Mouse (Mus musculus): ENCODE measurements around the gene Dap. TPM values are rescaled to one million over a fixed set of nuclear protein-coding genes. Genes with fewer than 3 reads are reported as not detected.

The Dap gene
- total and polyA plus RNA-seq, 2 experiments = 53.6 to 156 TPM

GRCm38 (mm10) chr15:31248882-31249281, 24.8 kb downstream of the Dap start:
- TF ChIP-seq CTCF (IDR thresholded peaks at IDR 0.05; ENCODE audit: low read depth, low read length) (no peak), POLR2A (IDR thresholded peaks at IDR 0.05; ENCODE audit: extremely low read depth, insufficient read depth, low read length) (no peak)
- Histone ChIP-seq H3K9ac (ENCODE audit: low read depth, low read length) (no peak overlapping the region), H3K4me1 (ENCODE audit: control insufficient read depth, insufficient read depth, low read length) (peaks cover 37% of the 10 kb centered on the region), H3K36me3 (ENCODE audit: control insufficient read depth, insufficient read depth, low read length) (no peaks in the 10 kb centered on the region), H3K27ac (replicated peaks; ENCODE audit: insufficient read depth, low read depth, low read length) (peak overlapping the region; percentile 33), H3K27me3 (ENCODE audit: control insufficient read depth, insufficient read depth, low read length) (no peaks in the 10 kb centered on the region), H3K79me2 (ENCODE audit: control insufficient read depth, insufficient read depth, low read length) (peaks cover 35% of the 10 kb centered on the region; the same call in 1 of the 2 replicates), H3K4me3 (ENCODE audit: insufficient read depth, low read depth, low read length) (no peak overlapping the region)
- 77% methylated on average over 7 of the region's 7 CpGs for WGBS
- no peak for DNase-seq (ENCODE audit: extremely low read depth, low read depth, low spot score)

- H3K4me3 ChIP-seq (ENCODE audit: insufficient read depth, low read depth, low read length) = no peak overlapping the region
- H3K9ac ChIP-seq (ENCODE audit: low read depth, low read length) = no peak overlapping the region
- no peaks in the 10 kb centered on the region for H3K36me3 ChIP-seq (ENCODE audit: control insufficient read depth, insufficient read depth, low read length)
- no peak for TF ChIP-seq CTCF (IDR thresholded peaks at IDR 0.05; ENCODE audit: low read depth, low read length)
- no peak for TF ChIP-seq POLR2A (IDR thresholded peaks at IDR 0.05; ENCODE audit: extremely low read depth, insufficient read depth, low read length)
- no peak overlapping the region for H3K27ac ChIP-seq (replicated peaks; ENCODE audit: insufficient read depth, low read depth, low read length)
- no peak for DNase-seq (ENCODE audit: extremely low read depth, low read depth, low spot score)
- no peaks in the 10 kb centered on the region for H3K27me3 ChIP-seq (ENCODE audit: control insufficient read depth, insufficient read depth, low read length)
- WGBS = 36% methylated on average over 2 of the region's 2 CpGs
- peaks cover 45% of the 10 kb centered on the region for H3K4me1 ChIP-seq (ENCODE audit: control insufficient read depth, insufficient read depth, low read length)
- H3K79me2 ChIP-seq (ENCODE audit: control insufficient read depth, insufficient read depth, low read length) = peaks cover 25% of the 10 kb centered on the region; the same call in 1 of the 2 replicates
Observed at GRCm38 (mm10) chr15:31250027-31250426, 25.9 kb downstream of the Dap start.

GRCm38 (mm10) chr15:31250676-31251075, 26.6 kb downstream of the Dap start:
- WGBS = 94% methylated on average over 3 of the region's 3 CpGs
- H3K36me3 ChIP-seq (ENCODE audit: control insufficient read depth, insufficient read depth, low read length) = no peaks in the 10 kb centered on the region
- no peaks in the 10 kb centered on the region for H3K27me3 ChIP-seq (ENCODE audit: control insufficient read depth, insufficient read depth, low read length)
- peaks cover 22% of the 10 kb centered on the region for H3K79me2 ChIP-seq (ENCODE audit: control insufficient read depth, insufficient read depth, low read length)
- H3K9ac ChIP-seq (ENCODE audit: low read depth, low read length) = no peak overlapping the region
- TF ChIP-seq CTCF (IDR thresholded peaks at IDR 0.05; ENCODE audit: low read depth, low read length) (no peak), POLR2A (IDR thresholded peaks at IDR 0.05; ENCODE audit: extremely low read depth, insufficient read depth, low read length) (no peak)
- no peak for DNase-seq (ENCODE audit: extremely low read depth, low read depth, low spot score)
- H3K27ac ChIP-seq (replicated peaks; ENCODE audit: insufficient read depth, low read depth, low read length) = peak overlapping the region; percentile 80
- H3K4me1 ChIP-seq (ENCODE audit: control insufficient read depth, insufficient read depth, low read length) = peaks cover 48% of the 10 kb centered on the region
- no peak overlapping the region for H3K4me3 ChIP-seq (ENCODE audit: insufficient read depth, low read depth, low read length)

- TF ChIP-seq CTCF (IDR thresholded peaks at IDR 0.05; ENCODE audit: low read depth, low read length) (no peak), POLR2A (IDR thresholded peaks at IDR 0.05; ENCODE audit: extremely low read depth, insufficient read depth, low read length) (no peak)
- H3K27ac ChIP-seq (replicated peaks; ENCODE audit: insufficient read depth, low read depth, low read length) = peak overlapping the region; percentile 80
- no peak overlapping the region for H3K9ac ChIP-seq (ENCODE audit: low read depth, low read length)
- H3K27me3 ChIP-seq (ENCODE audit: control insufficient read depth, insufficient read depth, low read length) = no peaks in the 10 kb centered on the region
- H3K79me2 ChIP-seq (ENCODE audit: control insufficient read depth, insufficient read depth, low read length) = peaks cover 22% of the 10 kb centered on the region
- 45% methylated on average over 6 of the region's 6 CpGs for WGBS
- DNase-seq (ENCODE audit: extremely low read depth, low read depth, low spot score) = peak; percentile 80
- no peaks in the 10 kb centered on the region for H3K36me3 ChIP-seq (ENCODE audit: control insufficient read depth, insufficient read depth, low read length)
- H3K4me3 ChIP-seq (ENCODE audit: insufficient read depth, low read depth, low read length) = no peak overlapping the region
- peaks cover 53% of the 10 kb centered on the region for H3K4me1 ChIP-seq (ENCODE audit: control insufficient read depth, insufficient read depth, low read length)
Observed at GRCm38 (mm10) chr15:31251189-31251588, 27.1 kb downstream of the Dap start.

DNA sequence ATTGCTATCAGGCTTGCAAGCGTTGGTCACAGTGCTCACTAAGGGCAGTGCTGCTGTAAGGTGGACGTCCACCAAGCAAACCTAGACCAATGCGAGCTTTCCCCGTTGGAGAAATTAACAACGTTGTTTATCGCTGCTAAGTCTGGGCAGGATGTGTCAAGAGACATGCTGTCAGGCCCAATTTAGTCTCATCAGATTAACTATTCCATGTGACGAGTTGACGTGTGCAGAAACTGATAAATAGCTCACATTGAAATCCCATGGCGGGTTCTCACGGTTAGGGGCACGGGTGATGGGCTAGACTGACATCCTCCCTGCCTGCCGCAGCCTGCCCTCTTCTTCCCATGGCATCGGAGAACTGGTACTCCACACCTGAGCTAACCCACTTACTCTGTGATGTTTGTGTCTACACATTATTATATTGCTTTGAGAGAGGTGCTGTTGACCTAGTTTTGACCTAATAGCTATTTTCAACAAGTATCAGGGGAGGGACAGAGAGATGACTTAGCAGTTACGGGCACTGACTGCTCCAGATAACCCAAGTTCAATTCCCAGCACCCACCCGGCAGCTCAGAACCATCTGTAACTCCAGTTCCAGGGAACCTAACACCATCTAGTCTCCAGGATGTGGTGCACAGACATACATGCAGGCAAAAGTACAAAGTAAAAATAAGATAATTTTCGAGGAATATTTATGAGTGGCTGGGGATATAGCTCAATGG, 28.6 kb downstream of the Dap start:
- Histone ChIP-seq H3K9ac (ENCODE audit: low read depth, low read length) (no peak overlapping the region; the same call in 1 of the 2 replicates), H3K36me3 (ENCODE audit: control insufficient read depth, insufficient read depth, low read length) (no peaks in the 10 kb centered on the region), H3K79me2 (ENCODE audit: control insufficient read depth, insufficient read depth, low read length) (peaks cover 27% of the 10 kb centered on the region), H3K27me3 (ENCODE audit: control insufficient read depth, insufficient read depth, low read length) (no peaks in the 10 kb centered on the region), H3K27ac (replicated peaks; ENCODE audit: insufficient read depth, low read depth, low read length) (peak overlapping the region; percentile 94), H3K4me3 (ENCODE audit: insufficient read depth, low read depth, low read length) (no peak overlapping the region), H3K4me1 (ENCODE audit: control insufficient read depth, insufficient read depth, low read length) (peaks cover 60% of the 10 kb centered on the region)
- WGBS = 77% methylated on average over 16 of the region's 16 CpGs
- TF ChIP-seq POLR2A (IDR thresholded peaks at IDR 0.05; ENCODE audit: extremely low read depth, insufficient read depth, low read length) (no peak), CTCF (IDR thresholded peaks at IDR 0.05; ENCODE audit: low read depth, low read length) (no peak)
- no peak for DNase-seq (ENCODE audit: extremely low read depth, low read depth, low spot score)

- peak overlapping the region; percentile 94 for H3K27ac ChIP-seq (replicated peaks; ENCODE audit: insufficient read depth, low read depth, low read length)
- H3K36me3 ChIP-seq (ENCODE audit: control insufficient read depth, insufficient read depth, low read length) = no peaks in the 10 kb centered on the region
- H3K4me1 ChIP-seq (ENCODE audit: control insufficient read depth, insufficient read depth, low read length) = peaks cover 60% of the 10 kb centered on the region
- peaks cover 27% of the 10 kb centered on the region for H3K79me2 ChIP-seq (ENCODE audit: control insufficient read depth, insufficient read depth, low read length)
- peak overlapping the region; percentile 64 for H3K9ac ChIP-seq (ENCODE audit: low read depth, low read length)
- 60% methylated on average over 8 of the region's 8 CpGs for WGBS
- no peak for DNase-seq (ENCODE audit: extremely low read depth, low read depth, low spot score)
- no peak for TF ChIP-seq CTCF (IDR thresholded peaks at IDR 0.05; ENCODE audit: low read depth, low read length)
- TF ChIP-seq POLR2A (IDR thresholded peaks at IDR 0.05; ENCODE audit: extremely low read depth, insufficient read depth, low read length) = no peak
- no peaks in the 10 kb centered on the region for H3K27me3 ChIP-seq (ENCODE audit: control insufficient read depth, insufficient read depth, low read length)
- no peak overlapping the region for H3K4me3 ChIP-seq (ENCODE audit: insufficient read depth, low read depth, low read length)
Observed at GRCm38 (mm10) chr15:31253380-31253779, 29.3 kb downstream of the Dap start.

Data from liver, adult 2 months (tissue).